Mouse (Mus musculus) c-Kit-positive CD71-negative TER-119-negative erythroid progenitor cells, embryonic 14.5 days (primary cell): ENCODE results near the gene Gipc3.

Experiments
- DNase-seq: peaks from one replicate; pipeline ENCODE4 v3.0.0-alpha.2; 2013; ENCODE audit warnings: low read depth

The Gipc3 gene

GRCm38 (mm10) chr10:81367207-81367495, 24.1 kb upstream of the Gipc3 start:
- no peak for DNase-seq

- DNase-seq = no peak
Observed at GRCm38 (mm10) chr10:81366477-81367206, 23.6 kb upstream of the Gipc3 start.

- no peak for DNase-seq
Observed at GRCm38 (mm10) chr10:81365672-81366476, 22.8 kb upstream of the Gipc3 start, which contains the start of gene 4930404N11Rik. Gene 4930404N11Rik (minus strand): TSS chr10:81365816.

GRCm38 (mm10) chr10:81365073-81365472, 22.0 kb upstream of the Gipc3 start:
- no peak for DNase-seq

- DNase-seq = no peak
Observed at GRCm38 (mm10) chr10:81364666-81365065, 21.6 kb upstream of the Gipc3 start.

- no peak for DNase-seq
Observed at GRCm38 (mm10) chr10:81363436-81364346, 20.6 kb upstream of the Gipc3 start.

- DNase-seq = no peak
Observed at GRCm38 (mm10) chr10:81362336-81362949, 19.4 kb upstream of the Gipc3 start.

GRCm38 (mm10) chr10:81360721-81361120, 17.7 kb upstream of the Gipc3 start:
- no peak for DNase-seq

- DNase-seq = no peak
Observed at GRCm38 (mm10) chr10:81358841-81359240, 15.8 kb upstream of the Gipc3 start.

- no peak for DNase-seq
Observed at GRCm38 (mm10) chr10:81358209-81358608, 15.1 kb upstream of the Gipc3 start.

GRCm38 (mm10) chr10:81356991-81357844, 14.2 kb upstream of the Gipc3 start, which contains the start of gene Mfsd12:
Gene Mfsd12 (plus strand): TSS chr10:81357491.
- peak; percentile 81 for DNase-seq

- no peak for DNase-seq
Observed at GRCm38 (mm10) chr10:81356352-81356990, 13.4 kb upstream of the Gipc3 start.

- no peak for DNase-seq
Observed at GRCm38 (mm10) chr10:81355533-81355932, 12.5 kb upstream of the Gipc3 start.

GRCm38 (mm10) chr10:81354738-81355477, 11.8 kb upstream of the Gipc3 start:
- DNase-seq = no peak

GRCm38 (mm10) chr10:81351678-81352291, 8.7 kb upstream of the Gipc3 start:
- DNase-seq = no peak

GRCm38 (mm10) chr10:81350351-81351063, 7.4 kb upstream of the Gipc3 start, which contains the start of gene Hmg20b:
Gene Hmg20b (minus strand): TSS chr10:81350480.
- DNase-seq = peak; percentile 97

- no peak for DNase-seq
Observed at GRCm38 (mm10) chr10:81349961-81350350, 6.9 kb upstream of the Gipc3 start.

GRCm38 (mm10) chr10:81349146-81349545, 6.1 kb upstream of the Gipc3 start:
- no peak for DNase-seq
